Comparison of ENCODE assay signal across 11 mouse cellular contexts in genomic region chr2:74168776-74169570, GRCm38 (mm10).
DNase-seq lines count a peak whose midpoint lies in the region; ATAC-seq and TF ChIP-seq lines count a peak whose summit lies in the region.
"Had no signal": no experiment of that assay in that cellular context is flagged by ENCODE, and none has a peak within 500 bp of the region (broad histone marks: within the 10 kb centered on the region; RNA-seq: fewer than 3 reads in every experiment).

No protein-coding gene starts in this region.

- 20% methylated on average over 16 of the region's 16 CpGs for WGBS in hindbrain, embryonic 14.5 days
- 37% methylated on average over 16 of the region's 16 CpGs for WGBS in neural tube, embryonic 12.5 days
- 65% methylated on average over 16 of the region's 16 CpGs for WGBS in kidney, adult 2 months

- no peaks in the 10 kb centered on the region for H3K9me3 ChIP-seq in hindbrain, embryonic 14.5 days (ENCODE audit: control insufficient read depth, low read length)
- H3K9me3 ChIP-seq in neural tube, embryonic 12.5 days = no peaks in the 10 kb centered on the region
- H3K9me3 ChIP-seq: G1E; heart, embryonic 12.5 days; liver, embryonic 15.5 days had no signal

- 0 out of 2 replicates have a peak overlapping the region, but pooled peaks have one; percentile 3 for H3K9ac ChIP-seq in hindbrain, embryonic 14.5 days
- no peak overlapping the region for H3K9ac ChIP-seq in neural tube, embryonic 12.5 days
- H3K9ac ChIP-seq: heart, embryonic 12.5 days; liver, embryonic 15.5 days had no signal

- DNase-seq in embryo, embryonic 11 days = peak; percentile 30
- DNase-seq in embryo, embryonic 10 days (ENCODE audit: low spot score) = no peak
- DNase-seq in brain, embryonic 14.5 days (ENCODE audit: low read depth) = peak; percentile 90
- peak; percentile 48 for DNase-seq in hindbrain, embryonic 14.5 days (ENCODE audit: low spot score)
- DNase-seq in right cerebral cortex, postnatal 4 days = no peak
- DNase-seq in kidney, adult 2 months = no peak
- DNase-seq in kidney, postnatal 14 days = no peak

- no peak overlapping the region for H3K4me3 ChIP-seq in hindbrain, embryonic 14.5 days (replicated peaks; ENCODE audit: low read length)
- H3K4me3 ChIP-seq in neural tube, embryonic 12.5 days = no peak overlapping the region
- no peak overlapping the region for H3K4me3 ChIP-seq in kidney, adult 2 months (ENCODE audit: insufficient read depth, low read depth, low read length)
- H3K4me3 ChIP-seq: heart, embryonic 12.5 days; liver, embryonic 15.5 days had no signal

- H3K27me3 ChIP-seq in hindbrain, embryonic 14.5 days (ENCODE audit: control insufficient read depth, insufficient read depth, low read length) = no peaks in the 10 kb centered on the region
- H3K27me3 ChIP-seq in neural tube, embryonic 12.5 days (replicated peaks) = no peaks in the 10 kb centered on the region
- no peaks in the 10 kb centered on the region for H3K27me3 ChIP-seq in kidney, adult 2 months (replicated peaks; ENCODE audit: control insufficient read depth, insufficient read depth, low read length)
- H3K27me3 ChIP-seq: heart, embryonic 12.5 days; liver, embryonic 15.5 days had no signal

- peaks cover 12% of the 10 kb centered on the region for H3K4me1 ChIP-seq in hindbrain, embryonic 14.5 days (replicated peaks; ENCODE audit: control insufficient read depth, insufficient read depth, low read length)
- peaks cover 4% of the 10 kb centered on the region; the same call in 1 of the 2 replicates for H3K4me1 ChIP-seq in neural tube, embryonic 12.5 days
- no peaks in the 10 kb centered on the region for H3K4me1 ChIP-seq in kidney, adult 2 months (ENCODE audit: control insufficient read depth, insufficient read depth, low read length)
- H3K4me1 ChIP-seq: heart, embryonic 12.5 days; liver, embryonic 15.5 days had no signal

- no peak for TF ChIP-seq POLR2A in brain, embryonic 14.5 days (IDR thresholded peaks at IDR 0.05; ENCODE audit: borderline replicate concordance, extremely low read depth, insufficient read depth, insufficient read length, poor library complexity, severe bottlenecking)
- no peak for TF ChIP-seq POLR2A in kidney, adult 2 months (IDR thresholded peaks at IDR 0.05; ENCODE audit: low read depth, low read length)

- no peak overlapping the region for H3K27ac ChIP-seq in hindbrain, embryonic 14.5 days
- H3K27ac ChIP-seq in neural tube, embryonic 12.5 days = no peak overlapping the region
- no peak overlapping the region for H3K27ac ChIP-seq in kidney, adult 2 months (ENCODE audit: insufficient read depth, low read depth, low read length)
- H3K27ac ChIP-seq: liver, embryonic 15.5 days had no signal

- ATAC-seq in hindbrain, embryonic 14.5 days (ENCODE audit: low FRiP score) = peak; percentile 78; the same call in 1 of the 2 replicates
- ATAC-seq in neural tube, embryonic 12.5 days (ENCODE audit: low FRiP score, low read depth) = 0 out of 2 replicates have a peak, but pooled peaks have one; percentile 37

- H3K4me2 ChIP-seq in hindbrain, embryonic 14.5 days (replicated peaks) = peak overlapping the region; percentile 13
- peak overlapping the region; percentile 5; the same call in 1 of the 2 replicates for H3K4me2 ChIP-seq in neural tube, embryonic 12.5 days (replicated peaks)
- H3K4me2 ChIP-seq: heart, embryonic 12.5 days; liver, embryonic 15.5 days had no signal

- no peaks in the 10 kb centered on the region for H3K36me3 ChIP-seq in hindbrain, embryonic 14.5 days (replicated peaks; ENCODE audit: control insufficient read depth, insufficient read depth)
- H3K36me3 ChIP-seq in neural tube, embryonic 12.5 days = no peaks in the 10 kb centered on the region
- H3K36me3 ChIP-seq in kidney, adult 2 months (ENCODE audit: control insufficient read depth, insufficient read depth, low read length) = no peaks in the 10 kb centered on the region
- H3K36me3 ChIP-seq: G1E; heart, embryonic 12.5 days; liver, embryonic 15.5 days had no signal

- no peak for TF ChIP-seq CTCF in brain, embryonic 14.5 days (IDR thresholded peaks at IDR 0.05; ENCODE audit: borderline replicate concordance, extremely low read depth, insufficient read depth, insufficient read length)
- TF ChIP-seq CTCF in kidney, adult 2 months (conservative IDR thresholded peaks at IDR 0.05; ENCODE audit: insufficient read depth, insufficient read length, low read depth, low read length) = no peak

Comparison
In these comparisons a context has a peak if more than half of its experiments do, and no peak if none do; other contexts are left out.
1. DNase-seq: peak in embryo, embryonic 11 days (single experiment), brain, embryonic 14.5 days (single experiment) and hindbrain, embryonic 14.5 days (single experiment); none in embryo, embryonic 10 days (single experiment), right cerebral cortex, postnatal 4 days (single experiment), kidney, adult 2 months (single experiment) and kidney, postnatal 14 days (single experiment).